Mouse (Mus musculus) embryonic facial prominence, embryonic 12.5 days (tissue): ENCODE results near the gene Fam160a1. TPM values are rescaled to one million over a fixed set of nuclear protein-coding genes. Genes with fewer than 3 reads are reported as not detected.

Experiments
- ATAC-seq: fragments of 200-750 bp; cut with Nextera tagmentation; 2 replicates; pipeline ENCODE4 v1.8.0; 2017; ENCODE audit not compliant: insufficient number of reproducible peaks, insufficient read depth, low FRiP score, low TSS enrichment
- H3K27ac ChIP-seq: fragments of 300-500 bp; sonication (generic); 2 replicates; pipeline ENCODE4 v1.5.1; 2016; ENCODE audit warnings: mild to moderate bottlenecking
- H3K27me3 ChIP-seq: fragments of 300-500 bp; sonication (generic); 2 replicates; pipeline ENCODE4 v1.6.1; 2016; ENCODE audit warnings: mild to moderate bottlenecking, moderate library complexity
- H3K36me3 ChIP-seq: fragments of 300-500 bp; sonication (generic); 2 replicates; pipeline ENCODE4 v1.6.1; 2016; ENCODE audit warnings: mild to moderate bottlenecking
- H3K4me1 ChIP-seq: fragments of 300-500 bp; sonication (generic); 2 replicates; pipeline ENCODE4 v1.6.1; 2016
- H3K4me2 ChIP-seq: fragments of 300-500 bp; sonication (generic); replicated peaks from 2 replicates; pipeline ENCODE4 v1.6.1; 2016; ENCODE audit warnings: mild to moderate bottlenecking, moderate library complexity
- H3K4me3 ChIP-seq: fragments of 300-500 bp; sonication (generic); 2 replicates; pipeline ENCODE4 v1.5.1; 2016; ENCODE audit warnings: mild to moderate bottlenecking
- H3K9ac ChIP-seq: fragments of 300-500 bp; sonication (generic); 2 replicates; pipeline ENCODE4 v1.6.1; 2016; ENCODE audit warnings: mild to moderate bottlenecking, moderate library complexity
- H3K9me3 ChIP-seq: fragments of 300-500 bp; sonication (generic); 2 replicates; pipeline ENCODE4 v1.6.1; 2016; ENCODE audit warnings: mild to moderate bottlenecking, moderate library complexity
- WGBS: fragments of 180-500 bp; shearing (Covaris S2); methylation state at CpG from one replicate; pipeline ENCODE4 v1.1.7; 2016; 5-methylcytosine and 5-hydroxymethylcytosine counted together
- polyA plus RNA-seq: library from polyadenylated mRNA; unstranded; fragments of >200 nt; fragmentation: Nextera tagmentation; extraction: Ambion mirVana; gene quantifications from 2 replicates; pipeline ENCODE4 v1.2.1, GENCODE M21; 2016

Fam160a1 gene
- polyA plus RNA-seq, 1 experiment from 2014 or later: 2.6 TPM

- H3K9ac ChIP-seq: no peak overlapping the region
- 93% methylated on average over 3 of the region's 3 CpGs for WGBS
- H3K36me3 ChIP-seq: no peaks in the 10 kb centered on the region
- no peaks in the 10 kb centered on the region for H3K9me3 ChIP-seq
- H3K27me3 ChIP-seq: no peaks in the 10 kb centered on the region
- ATAC-seq: no peak
- no peak overlapping the region for H3K27ac ChIP-seq
- H3K4me2 ChIP-seq: no peak overlapping the region
- H3K4me3 ChIP-seq: no peak overlapping the region
- H3K4me1 ChIP-seq: no peaks in the 10 kb centered on the region
These were observed 172.3 kb downstream of the Fam160a1 start for GRCm38 (mm10) chr3:85644814-85645213.

DNA sequence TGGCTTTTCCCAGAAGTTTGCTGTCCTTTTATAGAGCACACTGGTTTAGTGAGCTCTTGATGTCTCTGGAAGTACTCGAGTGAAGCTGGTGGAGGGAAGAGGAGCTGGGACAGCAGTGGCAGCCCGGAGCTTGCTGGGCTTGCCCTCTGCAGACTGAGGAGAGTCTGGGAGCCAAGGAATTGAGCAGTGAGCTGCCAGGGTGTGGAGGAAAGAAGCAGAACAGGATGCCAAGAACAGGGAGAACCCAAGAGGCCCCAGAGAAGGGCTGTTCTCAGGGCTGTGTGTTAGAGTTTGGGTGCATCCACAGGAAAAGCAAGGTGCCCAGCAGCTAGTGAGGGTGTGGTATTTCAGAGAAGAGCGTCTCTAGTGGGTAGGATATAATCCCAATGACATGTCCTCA, 175.3 kb downstream of the Fam160a1 start:
- H3K9me3 ChIP-seq: no peaks in the 10 kb centered on the region
- H3K4me2 ChIP-seq: no peak overlapping the region
- no peaks in the 10 kb centered on the region for H3K27me3 ChIP-seq
- no peaks in the 10 kb centered on the region for H3K4me1 ChIP-seq
- H3K27ac ChIP-seq: no peak overlapping the region
- no peaks in the 10 kb centered on the region for H3K36me3 ChIP-seq
- no peak overlapping the region for H3K9ac ChIP-seq
- no peak for ATAC-seq
- no peak overlapping the region for H3K4me3 ChIP-seq
- WGBS: 82% methylated on average over 3 of the region's 3 CpGs

DNA sequence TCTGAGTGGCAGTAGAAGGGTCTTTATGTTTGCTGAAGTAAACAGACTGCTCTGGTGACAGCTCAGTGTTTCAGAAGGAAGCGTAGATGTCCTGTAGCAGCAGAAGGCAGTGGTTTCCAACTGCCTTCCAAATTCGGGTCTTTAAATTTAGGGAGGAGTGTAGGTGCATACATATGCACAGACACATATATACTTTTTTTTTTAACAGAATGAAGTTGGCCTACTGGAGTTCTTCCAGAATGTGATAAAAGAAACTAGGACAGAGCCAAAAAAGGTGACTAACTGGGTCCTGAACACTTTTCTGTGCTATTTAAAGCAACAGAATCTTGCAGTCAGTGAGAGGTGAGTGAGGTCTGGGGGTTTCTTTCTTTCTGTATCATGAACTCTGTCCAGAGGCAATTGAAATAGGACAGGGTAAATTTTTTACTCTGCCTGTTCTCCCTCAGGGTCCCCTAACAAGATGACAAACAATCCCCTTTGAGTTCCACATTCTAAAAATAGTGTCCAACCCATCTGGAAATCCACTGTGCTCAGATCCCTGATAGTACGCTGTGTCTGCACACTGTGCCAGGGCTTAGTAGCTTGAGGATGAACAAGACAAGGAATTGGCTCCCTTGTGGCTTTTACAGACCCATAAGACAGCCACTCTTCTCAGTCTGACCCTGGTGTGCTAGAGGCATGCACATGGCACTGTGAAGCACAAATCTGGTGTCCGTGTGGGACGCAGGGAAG, 180.2 kb downstream of the Fam160a1 start:
- Histone ChIP-seq H3K27me3 (no peaks in the 10 kb centered on the region), H3K4me2 (no peak overlapping the region), H3K4me3 (no peak overlapping the region), H3K36me3 (no peaks in the 10 kb centered on the region), H3K9ac (no peak overlapping the region), H3K27ac (no peak overlapping the region), H3K4me1 (no peaks in the 10 kb centered on the region), H3K9me3 (no peaks in the 10 kb centered on the region)
- WGBS: 83% methylated on average over 5 of the region's 5 CpGs
- no peak for ATAC-seq

DNA sequence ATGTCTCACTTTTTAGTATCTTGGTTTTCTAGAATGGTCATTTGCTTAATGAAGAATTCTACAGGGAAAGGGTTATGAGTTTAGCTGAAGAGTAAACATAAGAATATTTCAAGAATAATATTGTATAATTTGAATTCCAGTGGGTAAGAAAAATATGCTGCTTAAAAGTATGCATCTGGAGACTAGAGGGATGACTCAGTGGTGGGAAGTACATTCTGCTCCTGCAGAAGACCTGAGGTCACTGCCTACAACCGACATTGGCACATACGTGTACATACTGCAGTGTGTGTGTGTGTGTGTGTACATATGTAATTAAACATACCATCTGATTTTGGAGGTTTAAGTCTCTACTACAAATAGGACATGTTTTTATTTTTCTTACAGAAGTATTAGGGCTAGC, 181.5 kb downstream of the Fam160a1 start:
- Histone ChIP-seq H3K4me1 (no peaks in the 10 kb centered on the region), H3K9me3 (no peaks in the 10 kb centered on the region), H3K27me3 (no peaks in the 10 kb centered on the region), H3K9ac (no peak overlapping the region), H3K27ac (no peak overlapping the region), H3K36me3 (no peaks in the 10 kb centered on the region), H3K4me3 (no peak overlapping the region), H3K4me2 (no peak overlapping the region)
- no peak for ATAC-seq
- 93% methylated on average over 2 of the region's 2 CpGs for WGBS

DNA sequence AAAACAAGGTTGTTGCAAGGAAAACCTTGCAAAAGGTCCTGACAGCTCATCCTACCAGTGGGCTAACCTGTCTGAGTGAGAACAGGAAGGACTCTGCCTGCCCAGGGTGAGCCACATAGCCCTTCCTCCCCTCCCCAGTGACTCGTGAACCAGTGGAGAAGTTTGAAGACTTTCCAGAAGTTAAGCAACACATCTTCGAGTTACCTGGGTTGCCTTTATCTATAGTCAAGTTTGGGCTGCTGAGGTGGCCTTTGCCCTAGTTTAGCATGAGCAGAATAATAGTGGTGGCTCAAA, 182.0 kb downstream of the Fam160a1 start:
- Histone ChIP-seq H3K9me3 (no peaks in the 10 kb centered on the region), H3K27me3 (no peaks in the 10 kb centered on the region), H3K9ac (no peak overlapping the region), H3K36me3 (no peaks in the 10 kb centered on the region), H3K4me1 (no peaks in the 10 kb centered on the region), H3K27ac (no peak overlapping the region), H3K4me2 (no peak overlapping the region), H3K4me3 (no peak overlapping the region)
- no peak for ATAC-seq
- 73% methylated on average over 2 of the region's 2 CpGs for WGBS

DNA sequence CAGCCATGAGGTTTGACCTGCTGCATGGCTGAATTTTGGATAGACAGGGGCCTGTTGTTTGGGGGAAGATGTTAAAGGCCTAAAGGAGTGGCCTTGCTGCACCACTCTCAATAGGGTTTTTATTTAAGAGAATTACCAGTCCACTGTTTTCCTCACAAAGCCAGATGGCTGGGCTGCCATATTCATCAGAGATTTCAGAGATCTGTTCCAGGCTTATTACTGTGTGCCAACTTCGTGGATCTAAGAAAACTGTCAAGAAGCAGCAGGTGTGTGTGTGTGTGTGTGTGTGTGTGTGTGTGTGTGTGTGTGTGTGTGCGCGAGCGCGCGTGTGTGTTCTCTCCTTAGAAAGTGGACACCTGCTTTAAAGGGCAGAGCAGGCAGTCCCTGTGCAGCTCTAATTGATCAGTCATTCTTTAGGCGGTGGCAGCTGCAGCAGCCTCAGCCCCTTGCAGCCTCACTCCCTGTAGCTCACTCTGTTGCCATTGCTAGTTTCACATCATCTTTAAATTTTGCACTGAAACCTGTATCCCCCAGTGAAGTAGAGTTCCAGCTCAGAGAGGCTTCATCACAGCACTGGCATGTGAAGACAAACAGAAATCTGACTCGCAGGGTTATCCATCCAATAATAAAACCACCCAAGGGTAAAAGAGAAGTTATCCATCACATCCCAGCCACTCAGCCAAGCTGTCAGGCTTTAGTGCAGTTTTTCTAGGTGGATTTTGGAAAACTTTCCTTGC, 182.5 kb downstream of the Fam160a1 start:
- Histone ChIP-seq H3K4me3 (no peak overlapping the region), H3K36me3 (no peaks in the 10 kb centered on the region), H3K4me2 (no peak overlapping the region), H3K9ac (no peak overlapping the region), H3K9me3 (no peaks in the 10 kb centered on the region), H3K4me1 (no peaks in the 10 kb centered on the region), H3K27me3 (no peaks in the 10 kb centered on the region), H3K27ac (no peak overlapping the region)
- ATAC-seq: no peak
- WGBS: 77% methylated on average over 8 of the region's 8 CpGs

DNA sequence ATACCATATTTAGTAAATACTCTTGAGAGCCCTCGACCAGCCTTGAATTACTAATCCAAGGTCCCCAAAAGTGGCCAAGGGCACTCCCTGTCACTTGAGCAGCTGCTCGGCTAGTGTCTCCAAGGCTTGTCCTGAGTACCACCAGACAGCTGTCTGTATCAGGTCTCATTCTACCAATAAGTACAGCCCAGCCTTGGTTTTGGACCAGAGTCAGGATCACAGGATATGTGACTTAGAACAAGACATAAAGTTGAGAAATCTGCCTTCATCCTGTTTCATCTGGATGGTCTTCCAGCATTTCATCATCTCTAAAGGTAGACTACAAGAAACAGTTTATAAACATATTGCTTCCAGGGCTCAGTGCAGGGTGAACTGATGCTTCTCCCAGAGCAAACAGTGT, 183.4 kb downstream of the Fam160a1 start:
- Histone ChIP-seq H3K9me3 (no peaks in the 10 kb centered on the region), H3K27me3 (no peaks in the 10 kb centered on the region), H3K4me3 (no peak overlapping the region), H3K9ac (no peak overlapping the region), H3K4me2 (no peak overlapping the region), H3K4me1 (no peaks in the 10 kb centered on the region), H3K36me3 (no peaks in the 10 kb centered on the region), H3K27ac (no peak overlapping the region)
- WGBS: 82% methylated on average over 2 of the region's 2 CpGs
- ATAC-seq: no peak

DNA sequence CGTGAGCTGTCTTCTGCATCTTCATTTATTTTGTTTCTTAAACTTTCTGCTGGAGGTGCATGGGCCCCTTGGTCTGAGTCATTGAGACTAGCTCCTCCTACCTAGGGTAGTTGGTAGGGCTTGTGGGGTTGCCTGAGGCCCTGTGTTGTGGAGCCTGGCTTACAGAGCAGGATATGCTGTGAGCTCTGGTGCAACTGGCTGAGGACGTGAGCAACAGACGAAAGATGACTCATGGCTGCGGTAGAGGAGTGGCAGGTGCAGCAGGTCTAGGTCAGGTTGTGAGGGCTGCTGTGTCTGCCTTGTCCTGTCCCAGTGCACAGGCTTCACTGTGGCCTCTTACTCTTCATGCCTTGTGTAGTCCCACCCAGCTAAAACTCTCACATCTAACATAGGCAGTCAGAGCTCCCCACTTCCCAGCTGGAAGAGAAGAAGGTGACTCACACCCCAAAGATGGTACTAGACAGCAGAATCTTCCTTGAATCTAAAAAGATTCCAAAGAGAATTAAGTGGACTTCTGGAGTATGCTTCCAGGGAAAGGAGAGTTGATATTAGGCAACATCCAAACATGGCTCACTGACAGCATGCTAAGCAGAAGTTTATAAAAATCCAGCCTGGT, 187.1 kb downstream of the Fam160a1 start:
- Histone ChIP-seq H3K4me1 (no peaks in the 10 kb centered on the region), H3K4me3 (no peak overlapping the region), H3K36me3 (no peaks in the 10 kb centered on the region), H3K27me3 (no peaks in the 10 kb centered on the region), H3K27ac (no peak overlapping the region), H3K9me3 (no peaks in the 10 kb centered on the region), H3K9ac (no peak overlapping the region), H3K4me2 (no peak overlapping the region)
- WGBS: 97% methylated on average over 4 of the region's 4 CpGs
- no peak for ATAC-seq

DNA sequence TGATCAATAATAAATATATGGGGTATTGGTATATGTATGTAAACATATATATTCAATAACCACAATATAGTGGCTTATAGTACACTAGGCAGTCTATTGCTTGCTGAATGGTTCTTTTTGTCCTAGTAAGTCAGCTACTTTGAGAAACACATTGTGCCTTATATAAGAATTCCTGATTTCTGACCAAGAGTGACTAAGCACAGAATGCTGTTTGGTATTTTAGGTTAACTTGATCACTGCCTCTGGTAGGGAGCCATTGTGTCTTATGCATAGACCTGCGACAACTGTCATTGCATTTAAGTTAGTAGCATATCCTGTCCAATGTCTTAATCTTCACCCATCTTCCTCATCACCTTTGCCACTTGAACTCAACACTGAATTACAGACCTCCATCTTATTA, 197.3 kb downstream of the Fam160a1 start:
- Histone ChIP-seq H3K27ac (no peak overlapping the region), H3K4me1 (no peaks in the 10 kb centered on the region), H3K27me3 (no peaks in the 10 kb centered on the region), H3K9ac (no peak overlapping the region), H3K36me3 (0 out of 2 replicates have a peak, but pooled peaks cover 3% of the 10 kb centered on the region), H3K4me2 (no peak overlapping the region), H3K9me3 (no peaks in the 10 kb centered on the region), H3K4me3 (no peak overlapping the region)
- WGBS: 98% methylated on average over 1 of the region's 1 CpGs
- ATAC-seq: no peak

DNA sequence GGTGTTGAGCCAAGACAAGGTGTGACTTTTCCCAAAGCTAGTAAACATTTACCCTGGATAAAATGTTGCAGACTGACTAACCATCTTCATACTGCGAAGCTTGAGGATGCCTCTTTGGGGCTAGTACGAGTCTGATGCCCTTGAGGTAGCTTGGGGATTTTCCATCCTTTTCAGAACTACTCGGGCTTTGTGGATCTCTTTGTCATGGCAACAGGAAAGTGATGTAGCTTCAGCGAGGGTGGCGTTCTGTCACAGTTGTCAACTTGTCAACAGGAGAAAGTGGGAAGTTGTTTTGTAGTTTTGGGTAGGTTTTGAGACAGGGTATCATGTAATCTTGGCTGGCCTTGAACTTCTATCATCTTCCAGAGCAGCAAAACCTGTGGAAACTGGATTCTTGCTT, 197.7 kb downstream of the Fam160a1 start:
- Histone ChIP-seq H3K9ac (no peak overlapping the region), H3K27ac (no peak overlapping the region), H3K27me3 (no peaks in the 10 kb centered on the region), H3K36me3 (0 out of 2 replicates have a peak, but pooled peaks cover 3% of the 10 kb centered on the region), H3K4me3 (no peak overlapping the region), H3K4me2 (no peak overlapping the region), H3K4me1 (no peaks in the 10 kb centered on the region), H3K9me3 (no peaks in the 10 kb centered on the region)
- no peak for ATAC-seq
- 93% methylated on average over 5 of the region's 5 CpGs for WGBS

- H3K4me1 ChIP-seq: no peaks in the 10 kb centered on the region
- 78% methylated on average over 6 of the region's 6 CpGs for WGBS
- no peaks in the 10 kb centered on the region for H3K27me3 ChIP-seq
- no peak overlapping the region for H3K4me2 ChIP-seq
- no peak overlapping the region for H3K4me3 ChIP-seq
- H3K27ac ChIP-seq: no peak overlapping the region
- ATAC-seq: no peak
- H3K9me3 ChIP-seq: no peaks in the 10 kb centered on the region
- 0 out of 2 replicates have a peak, but pooled peaks cover 3% of the 10 kb centered on the region for H3K36me3 ChIP-seq
- no peak overlapping the region for H3K9ac ChIP-seq
These were observed 198.2 kb downstream of the Fam160a1 start for GRCm38 (mm10) chr3:85618885-85619284.

- no peak for ATAC-seq
- H3K9me3 ChIP-seq: no peaks in the 10 kb centered on the region
- no peak overlapping the region for H3K4me2 ChIP-seq
- H3K4me1 ChIP-seq: no peaks in the 10 kb centered on the region
- H3K27me3 ChIP-seq: no peaks in the 10 kb centered on the region
- H3K27ac ChIP-seq: no peak overlapping the region
- WGBS: 93% methylated on average over 1 of the region's 1 CpGs
- no peak overlapping the region for H3K4me3 ChIP-seq
- H3K36me3 ChIP-seq: 0 out of 2 replicates have a peak, but pooled peaks cover 3% of the 10 kb centered on the region
- H3K9ac ChIP-seq: no peak overlapping the region
These were observed 200.7 kb downstream of the Fam160a1 start for GRCm38 (mm10) chr3:85616389-85616788.
